Mouse (Mus musculus) T-helper 2 cell (primary cell): ENCODE results near the gene Nt5e.
"Not testable (repeated sequence)": the region's sequence is repeated elsewhere in the genome, so short reads cannot be mapped to it uniquely, and the experiment has no call there.

Experiments
- in situ Hi-C: fragments of 300-600 bp; cut with MboI, MseI; formaldehyde crosslinking; loops from one replicate; pipeline ENCODE4 v1.15.1; 2025; ENCODE audit warnings: high pct_unique_total_duplicates

The Nt5e gene

GRCm38 (mm10) chr9:88326930-88327901 lies at the start of gene Nt5e:
Nt5e (plus strand) TSS chr9:88327197.
- in situ Hi-C loops = no loop called here

GRCm38 (mm10) chr9:88277588-88277987 lies 49.4 kb upstream of the Nt5e start:
- in situ Hi-C loops = no loop called here

GRCm38 (mm10) chr9:88279728-88280127 lies 47.3 kb upstream of the Nt5e start:
- in situ Hi-C loops = no loop called here

GRCm38 (mm10) chr9:88289568-88290168 lies 37.3 kb upstream of the Nt5e start:
- in situ Hi-C loops = no loop called here

GRCm38 (mm10) chr9:88292836-88293370 lies 34.1 kb upstream of the Nt5e start:
- in situ Hi-C loops = no loop called here

- in situ Hi-C loops = no loop called here
Measured at GRCm38 (mm10) chr9:88295798-88296197, 31.2 kb upstream of the Nt5e start.

GRCm38 (mm10) chr9:88296321-88296720 lies 30.7 kb upstream of the Nt5e start:
- in situ Hi-C loops = no loop called here

- in situ Hi-C loops = not testable (repeated sequence)
Measured at GRCm38 (mm10) chr9:88297244-88297643, 29.8 kb upstream of the Nt5e start.

- in situ Hi-C loops = no loop called here
Measured at GRCm38 (mm10) chr9:88297871-88298658, 28.9 kb upstream of the Nt5e start.

GRCm38 (mm10) chr9:88307019-88307618 lies 19.9 kb upstream of the Nt5e start:
- in situ Hi-C loops = no loop called here

- in situ Hi-C loops = no loop called here
Measured at GRCm38 (mm10) chr9:88309127-88309526, 17.9 kb upstream of the Nt5e start.

- in situ Hi-C loops = no loop called here
Measured at GRCm38 (mm10) chr9:88319226-88319625, 7.8 kb upstream of the Nt5e start.

GRCm38 (mm10) chr9:88324616-88325015 lies 2.4 kb upstream of the Nt5e start:
- in situ Hi-C loops = no loop called here

- in situ Hi-C loops = no loop called here
Measured at GRCm38 (mm10) chr9:88328666-88329065, 1.7 kb downstream of the Nt5e start.

- in situ Hi-C loops = no loop called here
Measured at GRCm38 (mm10) chr9:88329166-88329748, 2.3 kb downstream of the Nt5e start.

- in situ Hi-C loops = no loop called here
Measured at GRCm38 (mm10) chr9:88330316-88330715, 3.3 kb downstream of the Nt5e start.

GRCm38 (mm10) chr9:88332447-88332846 lies 5.5 kb downstream of the Nt5e start:
- in situ Hi-C loops = no loop called here

- in situ Hi-C loops = no loop called here
Measured at GRCm38 (mm10) chr9:88335839-88336238, 8.8 kb downstream of the Nt5e start.

- in situ Hi-C loops = no loop called here
Measured at GRCm38 (mm10) chr9:88340819-88341218, 13.8 kb downstream of the Nt5e start.

GRCm38 (mm10) chr9:88342241-88342640 lies 15.2 kb downstream of the Nt5e start:
- in situ Hi-C loops = no loop called here

GRCm38 (mm10) chr9:88342701-88343100 lies 15.7 kb downstream of the Nt5e start:
- in situ Hi-C loops = no loop called here
